ENCODE assay signal across 14 mouse cellular contexts in genomic region chr6:29660662-29661307, GRCm38 (mm10). TPM values are rescaled to one million over a fixed set of nuclear protein-coding genes. Genes with fewer than 3 reads are reported as not detected.
DNase-seq lines count a peak whose midpoint lies in the region; ATAC-seq lines count a peak whose summit lies in the region.
"Had no signal": no experiment of that assay in that cellular context is flagged by ENCODE, and none has a peak within 500 bp of the region (broad histone marks: within the 10 kb centered on the region; RNA-seq: fewer than 3 reads in every experiment).

No protein-coding gene starts in this region.

- no peak overlapping the region for H3K4me3 ChIP-seq in hindbrain, embryonic 11.5 days (ENCODE audit: low read depth, low read length)
- no peak overlapping the region for H3K4me3 ChIP-seq in hindbrain, embryonic 13.5 days
- H3K4me3 ChIP-seq in intestine, embryonic 16.5 days (ENCODE audit: low read length), result no peak overlapping the region
- H3K4me3 ChIP-seq: erythroblast, embryonic 14.5 days had no signal

- ATAC-seq in hindbrain, embryonic 11.5 days (ENCODE audit: low FRiP score), result no peak
- ATAC-seq in hindbrain, embryonic 13.5 days (ENCODE audit: low FRiP score), result no peak
- peak; percentile 60; the same call in 1 of the 2 replicates for ATAC-seq in intestine, embryonic 16.5 days

- H3K4me2 ChIP-seq in hindbrain, embryonic 11.5 days (replicated peaks; ENCODE audit: low read depth, low read length), result no peak overlapping the region
- H3K4me2 ChIP-seq in hindbrain, embryonic 13.5 days, result no peak overlapping the region
- H3K4me2 ChIP-seq in intestine, embryonic 16.5 days (ENCODE audit: low read depth, low read length), result no peak overlapping the region
- H3K4me2 ChIP-seq: midbrain, embryonic 11.5 days had no signal

- H3K9me3 ChIP-seq in hindbrain, embryonic 11.5 days (ENCODE audit: control insufficient read depth, low read length), result no peaks in the 10 kb centered on the region
- H3K9me3 ChIP-seq in hindbrain, embryonic 13.5 days, result no peaks in the 10 kb centered on the region
- no peaks in the 10 kb centered on the region for H3K9me3 ChIP-seq in intestine, embryonic 16.5 days (ENCODE audit: control insufficient read depth, low read length)

- no peaks in the 10 kb centered on the region for H3K27me3 ChIP-seq in hindbrain, embryonic 11.5 days (ENCODE audit: control insufficient read depth, insufficient read depth, low read length)
- no peaks in the 10 kb centered on the region for H3K27me3 ChIP-seq in hindbrain, embryonic 13.5 days
- H3K27me3 ChIP-seq in intestine, embryonic 16.5 days (replicated peaks; ENCODE audit: control insufficient read depth, insufficient read depth, low read length), result no peaks in the 10 kb centered on the region

- H3K9ac ChIP-seq in hindbrain, embryonic 11.5 days (ENCODE audit: low read depth, low read length), result no peak overlapping the region
- H3K9ac ChIP-seq in hindbrain, embryonic 13.5 days, result no peak overlapping the region
- H3K9ac ChIP-seq in intestine, embryonic 16.5 days (ENCODE audit: low read depth, low read length), result no peak overlapping the region

- no peak overlapping the region for H3K27ac ChIP-seq in hindbrain, embryonic 11.5 days (ENCODE audit: low read depth, low read length)
- H3K27ac ChIP-seq in hindbrain, embryonic 13.5 days, result no peak overlapping the region
- peak overlapping the region; percentile 43; the same call in 1 of the 2 replicates for H3K27ac ChIP-seq in intestine, embryonic 16.5 days (ENCODE audit: low read length)

- 49% methylated on average over 11 of the region's 11 CpGs for WGBS in hindbrain, embryonic 11.5 days
- 36% methylated on average over 11 of the region's 11 CpGs for WGBS in hindbrain, embryonic 13.5 days
- WGBS in intestine, embryonic 16.5 days, result 56% methylated on average over 11 of the region's 11 CpGs

- peak; percentile 14 for DNase-seq in hindbrain, embryonic 11.5 days (ENCODE audit: low spot score)
- DNase-seq in kidney, postnatal 25 days, result peak; percentile 81 to 90
- peak; percentile 4 for DNase-seq in retina, adult 2 months (ENCODE audit: low read depth, low spot score)
- DNase-seq in frontal cortex, postnatal 36 days (ENCODE audit: low spot score in 2 of 2), result no peak
- no peak for DNase-seq in left cerebral cortex, adult 11 months (ENCODE audit: low spot score)
- no peak for DNase-seq in gastrocnemius, adult 18-20 months (ENCODE audit: low spot score)
- DNase-seq: adrenal gland, adult 2 months; cerebellum, postnatal 36 days; left cerebral cortex, postnatal 4 days; thymus, postnatal 14 days had no signal

- H3K4me1 ChIP-seq in hindbrain, embryonic 11.5 days (replicated peaks; ENCODE audit: control insufficient read depth, insufficient read depth, low read length), result no peaks in the 10 kb centered on the region
- no peaks in the 10 kb centered on the region for H3K4me1 ChIP-seq in hindbrain, embryonic 13.5 days (replicated peaks)
- no peaks in the 10 kb centered on the region for H3K4me1 ChIP-seq in intestine, embryonic 16.5 days (ENCODE audit: control insufficient read depth, insufficient read depth, low read length)

- no peaks in the 10 kb centered on the region for H3K36me3 ChIP-seq in hindbrain, embryonic 11.5 days (ENCODE audit: control insufficient read depth, insufficient read depth, low read length)
- H3K36me3 ChIP-seq in hindbrain, embryonic 13.5 days, result no peaks in the 10 kb centered on the region
- no peaks in the 10 kb centered on the region for H3K36me3 ChIP-seq in intestine, embryonic 16.5 days (ENCODE audit: control insufficient read depth, insufficient read depth, low read length)

RNA-seq across cellular contexts. Expression of gene Tspan33, which starts 33.2 kb away (rescaled TPM):
- polyA plus RNA-seq in hindbrain, embryonic 11.5 days (2014; fragmentation: Nextera tagmentation; extraction: Ambion mirVana), result 5.7 and 6.1 TPM in 2 replicates
- polyA plus RNA-seq in hindbrain, embryonic 13.5 days (2015; fragmentation: Nextera tagmentation; extraction: Ambion mirVana), result 8.4 and 9.9 TPM in 2 replicates
- 0.98 and 2.6 TPM in 2 replicates for polyA plus RNA-seq in intestine, embryonic 16.5 days (2015; fragmentation: Nextera tagmentation; extraction: Ambion mirVana)
- total RNA-seq in gastrocnemius, adult 18-20 months (2021), result 1 to 10 TPM; 2.6 to 3.6 TPM

RNA-seq across cellular contexts. Expression of gene Tnpo3, which starts 51.1 kb away (rescaled TPM):
- 97.3 and 118 TPM in 2 replicates for polyA plus RNA-seq in hindbrain, embryonic 11.5 days (2014; fragmentation: Nextera tagmentation; extraction: Ambion mirVana)
- 92.0 and 95.9 TPM in 2 replicates for polyA plus RNA-seq in hindbrain, embryonic 13.5 days (2015; fragmentation: Nextera tagmentation; extraction: Ambion mirVana)
- polyA plus RNA-seq in intestine, embryonic 16.5 days (2015; fragmentation: Nextera tagmentation; extraction: Ambion mirVana), result 69.7 and 71.3 TPM in 2 replicates
- 10 to 100 TPM; 31.3 to 36.0 TPM for total RNA-seq in gastrocnemius, adult 18-20 months (2021)

Comparison
In these comparisons a context has a peak if more than half of its experiments do, and no peak if none do; other contexts are left out.
1. DNase-seq: peak in hindbrain, embryonic 11.5 days (single experiment), kidney, postnatal 25 days (2 of 2) and retina, adult 2 months (single experiment); none in frontal cortex, postnatal 36 days (0 of 2), left cerebral cortex, adult 11 months (single experiment) and gastrocnemius, adult 18-20 months (single experiment).